Mouse (Mus musculus): ENCODE data around the gene Hoxa4. TPM values are rescaled to one million over a fixed set of nuclear protein-coding genes. Genes with fewer than 3 reads are reported as not detected.

Gene Hoxa4
- total and polyA plus RNA-seq, 3 experiments = 0.19 TPM; not detected in 2

GRCm38 (mm10) chr6:52213119-52213986 is 21.8 kb upstream of the Hoxa4 start, which contains the start of the genes Hoxa3 and Gm28308:
Gene Hoxa3 (minus strand): TSS chr6:52213336.
Gene Gm28308 (minus strand): TSS chr6:52213339.
- TF ChIP-seq NRF1 (IDR thresholded peaks at IDR 0.05; ENCODE audit: low read depth, low read length) = no peak
- TF ChIP-seq MEF2A (IDR thresholded peaks at IDR 0.05; ENCODE audit: borderline replicate concordance, low read depth, low read length) = no peak
- peak; percentile 37; the same call in 1 of the 2 replicates for TF ChIP-seq ZNF384 (IDR thresholded peaks at IDR 0.05; ENCODE audit: low read depth, low read length)
- no peak for TF ChIP-seq SMC3 (IDR thresholded peaks at IDR 0.05; ENCODE audit: low read depth, low read length)
- no peak for TF ChIP-seq CHD2 (IDR thresholded peaks at IDR 0.05; ENCODE audit: low read length)
- no peak for TF ChIP-seq MAZ (IDR thresholded peaks at IDR 0.05; ENCODE audit: low read depth, low read length)
- TF ChIP-seq POLR2A (IDR thresholded peaks at IDR 0.05; ENCODE audit: low read depth, low read length) = peak; percentile 49
- TF ChIP-seq MAX (IDR thresholded peaks at IDR 0.05; ENCODE audit: low read length) = no peak
- Histone ChIP-seq H3K9ac (ENCODE audit: insufficient read depth, low read depth) (peak within 1 kb of the TSS; percentile 41), H3K4me2 (ENCODE audit: insufficient read depth, low read depth, poor library complexity, severe bottlenecking) (peak within 1 kb of the TSS; percentile 59), H3K4me1 (ENCODE audit: control insufficient read depth in 1 of 2, insufficient read depth in 2 of 2) (peaks cover 4 to 17% of the 10 kb centered on the region in 2 experiments; a peak in 2 of 4 replicates), H3K27ac (ENCODE audit: insufficient read depth, low read depth) (peak within 1 kb of the TSS; percentile 75), H3K79me2 (replicated peaks; ENCODE audit: control insufficient read depth, extremely low read depth, insufficient read depth, poor library complexity, severe bottlenecking) (no peaks in the 10 kb centered on the region), H3K9me3 (replicated peaks; ENCODE audit: low read length) (peaks cover 32% of the 10 kb centered on the region), H3K36me3 (replicated peaks in 1 of 2; ENCODE audit: control insufficient read depth in 1 of 2, insufficient read depth in 1 of 2, low read length in 1 of 2) (peaks cover 0 to 4% of the 10 kb centered on the region in 2 experiments), H3K27me3 (replicated peaks) (peaks cover 2% of the 10 kb centered on the region), H3K4me3 (replicated peaks in 1 of 3; ENCODE audit: low read depth in 2 of 3, low read length in 2 of 3, poor library complexity in 1 of 3) (peak within 1 kb of the TSS in 2 of 3 experiments; percentile 53 to 57)
- DNase-seq (ENCODE audit: extremely low read depth) = no peak
- dilution Hi-C loops (cut with MboI; ENCODE audit: extremely low pct_ligation_motif_present, extremely low pct_unique_long_range_greater_than_20kb, low sequenced_read_pairs) (no loop called here), in situ Hi-C loops (cut with MboI; ENCODE audit: low pct_ligation_motif_present, low pct_unique_long_range_greater_than_20kb, low sequenced_read_pairs) (loop anchor here (10.0 to 25.0 kb wide), 2 partner anchors 201 to 349 kb away; partner anchors contain the start of gene Skap2)

GRCm38 (mm10) chr6:52212556-52213118 is 21.1 kb upstream of the Hoxa4 start:
- H3K4me3 ChIP-seq (replicated peaks in 1 of 3; ENCODE audit: low read depth in 2 of 3, low read length in 2 of 3, poor library complexity in 1 of 3) = peak overlapping the region in 2 of 3 experiments; percentile 53 to 57
- in situ Hi-C loops (cut with MboI; ENCODE audit: low pct_ligation_motif_present, low pct_unique_long_range_greater_than_20kb, low sequenced_read_pairs) = loop anchor here (10.0 to 25.0 kb wide), 2 partner anchors 200 to 348 kb away; partner anchors contain the start of gene Skap2
- no peak for TF ChIP-seq MXI1 (IDR thresholded peaks at IDR 0.05; ENCODE audit: low read depth, low read length)
- TF ChIP-seq NELFE (IDR thresholded peaks at IDR 0.05; ENCODE audit: low read depth, low read length) = no peak
- TF ChIP-seq GABPA (IDR thresholded peaks at IDR 0.05; ENCODE audit: insufficient replicate concordance, low read depth, low read length) = no peak
- no peak for TF ChIP-seq POLR2A (IDR thresholded peaks at IDR 0.05; ENCODE audit: low read depth, low read length)
- no peak; the same call in 1 of the 2 replicates for TF ChIP-seq TBP (conservative IDR thresholded peaks at IDR 0.05; ENCODE audit: low read depth, low read length)
- 0 out of 2 replicates have a peak, but pooled peaks have one; percentile 21 for TF ChIP-seq IRF4 (IDR thresholded peaks at IDR 0.05; ENCODE audit: low read depth, low read length)
- no peak for TF ChIP-seq ZKSCAN1 (IDR thresholded peaks at IDR 0.05; ENCODE audit: borderline replicate concordance, low read depth, low read length)
- TF ChIP-seq POLR2AphosphoS2 (IDR thresholded peaks at IDR 0.05; ENCODE audit: low read depth, low read length) = no peak
- peak; percentile 28; the same call in 1 of the 2 replicates for TF ChIP-seq ZMIZ1 (IDR thresholded peaks at IDR 0.05; ENCODE audit: low read depth, low read length)
- TF ChIP-seq PAX5 (IDR thresholded peaks at IDR 0.05; ENCODE audit: low read length) = no peak
- no peak for TF ChIP-seq NRF1 (IDR thresholded peaks at IDR 0.05; ENCODE audit: low read depth, low read length)
- 0 out of 2 replicates have a peak, but pooled peaks have one; percentile 39 for TF ChIP-seq UBTF (IDR thresholded peaks at IDR 0.05; ENCODE audit: low read depth, low read length)
- TF ChIP-seq RAD21 (IDR thresholded peaks at IDR 0.05; ENCODE audit: low read depth, low read length) = no peak
- no peak for TF ChIP-seq CHD1 (IDR thresholded peaks at IDR 0.05; ENCODE audit: low read depth, low read length)
- TF ChIP-seq BHLHE40 (IDR thresholded peaks at IDR 0.05; ENCODE audit: low read depth, low read length) = 0 out of 2 replicates have a peak, but pooled peaks have one; percentile 13
- TF ChIP-seq MAX (IDR thresholded peaks at IDR 0.05; ENCODE audit: low read length) = no peak
- no peak for TF ChIP-seq MAZ (IDR thresholded peaks at IDR 0.05; ENCODE audit: low read depth, low read length)
- no peak; the same call in 1 of the 2 replicates for TF ChIP-seq SIN3A (IDR thresholded peaks at IDR 0.05; ENCODE audit: low read length)
- no peak for TF ChIP-seq MAFK (IDR thresholded peaks at IDR 0.05; ENCODE audit: insufficient replicate concordance, low read length)
- no peak for TF ChIP-seq JUN (IDR thresholded peaks at IDR 0.05; ENCODE audit: insufficient read depth, low read depth, low read length)
- TF ChIP-seq USF1 (IDR thresholded peaks at IDR 0.05; ENCODE audit: low read depth, low read length) = no peak
- TF ChIP-seq ELF1 (IDR thresholded peaks at IDR 0.05; ENCODE audit: low read depth, low read length) = no peak
- TF ChIP-seq JUND (conservative IDR thresholded peaks at IDR 0.05; ENCODE audit: low read depth, low read length) = no peak
- TF ChIP-seq ETS1 (conservative IDR thresholded peaks at IDR 0.05; ENCODE audit: low read depth, low read length) = no peak

More at GRCm38 (mm10) chr6:52212556-52213118, 21.1 kb upstream of the Hoxa4 start:
- dilution Hi-C loops (cut with MboI; ENCODE audit: extremely low pct_ligation_motif_present, extremely low pct_unique_long_range_greater_than_20kb, low sequenced_read_pairs) = no loop called here
- H3K36me3 ChIP-seq (replicated peaks in 1 of 2; ENCODE audit: control insufficient read depth in 1 of 2, insufficient read depth in 1 of 2, low read length in 1 of 2) = peaks cover 0 to 6% of the 10 kb centered on the region in 2 experiments
- peak overlapping the region; percentile 59; the same call in 1 of the 2 replicates for H3K4me2 ChIP-seq (ENCODE audit: insufficient read depth, low read depth, poor library complexity, severe bottlenecking)
- no peaks in the 10 kb centered on the region for H3K79me2 ChIP-seq (replicated peaks; ENCODE audit: control insufficient read depth, extremely low read depth, insufficient read depth, poor library complexity, severe bottlenecking)
- H3K27ac ChIP-seq (ENCODE audit: insufficient read depth, low read depth) = peak overlapping the region; percentile 75
- H3K9me3 ChIP-seq (replicated peaks; ENCODE audit: low read length) = peaks cover 28% of the 10 kb centered on the region
- peaks cover 4 to 17% of the 10 kb centered on the region in 2 experiments; a peak in 2 of 4 replicates for H3K4me1 ChIP-seq (ENCODE audit: control insufficient read depth in 1 of 2, insufficient read depth in 2 of 2)
- no peak for DNase-seq (ENCODE audit: extremely low read depth)
- peaks cover 2% of the 10 kb centered on the region for H3K27me3 ChIP-seq (replicated peaks)
- peak overlapping the region; percentile 41 for H3K9ac ChIP-seq (ENCODE audit: insufficient read depth, low read depth)

All from CH12.LX (cell line).